ENCODE assay signal across 17 mouse cellular contexts in the genomic region with DNA sequence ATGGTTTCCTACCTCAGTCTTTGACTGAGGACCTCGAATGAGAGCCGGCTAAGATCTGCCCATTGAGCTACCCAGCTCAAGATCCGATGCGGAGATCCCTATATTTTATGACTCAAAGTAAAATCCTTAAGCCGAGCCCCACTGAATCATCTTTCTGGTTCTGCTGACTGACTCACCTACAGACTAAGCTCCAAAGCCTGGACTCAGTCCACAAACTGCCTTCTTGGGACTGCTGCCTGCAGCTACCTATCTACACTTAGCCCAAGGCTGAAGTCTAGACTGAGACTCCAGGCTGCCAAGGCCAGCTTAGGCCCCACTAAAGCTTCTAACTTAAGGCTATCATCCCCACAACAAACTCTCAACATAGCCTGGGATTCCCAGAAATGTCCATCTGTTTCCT. TPM values are rescaled to one million over a fixed set of nuclear protein-coding genes. Genes with fewer than 3 reads are reported as not detected.
A peak's percentile ranks its signal among the peaks of the same experiment; 100 is the strongest.
DNase-seq lines count a peak whose midpoint lies in the region; ATAC-seq lines count a peak whose summit lies in the region.
"Had no signal": no experiment of that assay in that cellular context is flagged by ENCODE, and none has a peak within 500 bp of the region (broad histone marks: within the 10 kb centered on the region; RNA-seq: fewer than 3 reads in every experiment).

No protein-coding gene starts in this region.

- DNase-seq in adrenal gland, adult 2 months, result peak; percentile 36
- DNase-seq in adrenal gland, adult 18-20 months (ENCODE audit: low spot score in 2 of 2), result no peak
- no peak for DNase-seq in frontal cortex, postnatal 36 days (ENCODE audit: low spot score in 2 of 2)
- DNase-seq in NIH3T3 (ENCODE audit: low read depth), result peak; percentile 6
- DNase-seq in brain, adult 2 months (ENCODE audit: low read depth, low spot score), result peak; percentile 53
- no peak for DNase-seq in urinary bladder, adult 2 months (ENCODE audit: low spot score)
- DNase-seq: B cell, adult 2 months; cerebellum, adult 18-20 months; cerebellum, adult 9-10 months; cerebellum, postnatal 14 days; gastrocnemius, postnatal 25 days; kidney, adult 2 months had no signal

- peak; percentile 64; the same call in 1 of the 2 replicates for ATAC-seq in frontal cortex, adult (ENCODE audit: low TSS enrichment)
- ATAC-seq: activated CD4-positive, CD25-positive, alpha-beta regulatory T cell, adult 4 months; forebrain, embryonic 13.5 days; intestine, postnatal 0 days had no signal

RNA-seq across cellular contexts. Expression of gene Tsr2, which starts 20.3 kb away (rescaled TPM):
- 10 to 100 TPM; 37.6 to 46.7 TPM for total RNA-seq in adrenal gland, adult 2 months (2021)
- polyA plus RNA-seq in adrenal gland, adult 2 months (2012; rRNA removed), result 2.9 and 3.3 TPM in 2 replicates
- 10 to 100 TPM; 42.9 to 49.3 TPM for total RNA-seq in adrenal gland, adult 18-20 months (2021)
- polyA plus RNA-seq in urinary bladder, adult 2 months (2012; rRNA removed), result 24.1 and 25.0 TPM in 2 replicates

RNA-seq across cellular contexts. Expression of gene Fgd1, which starts 30.1 kb away (rescaled TPM):
- total RNA-seq in adrenal gland, adult 2 months (2021), result 10 to 100 TPM; 11.8 to 24.2 TPM
- polyA plus RNA-seq in adrenal gland, adult 2 months (2012; rRNA removed), result 19.6 and 22.2 TPM in 2 replicates
- 10 to 100 TPM; 11.9 to 15.7 TPM for total RNA-seq in adrenal gland, adult 18-20 months (2021)
- polyA plus RNA-seq in urinary bladder, adult 2 months (2012; rRNA removed), result 8.5 and 11.5 TPM in 2 replicates
- total RNA-seq: G1E had no signal
- polyA plus RNA-seq: G1E had no signal

RNA-seq across cellular contexts. Expression of gene Gnl3l, which starts 58.9 kb away (rescaled TPM):
- total RNA-seq in adrenal gland, adult 2 months (2021), result 10 to 100 TPM; 67.7 to 84.4 TPM
- polyA plus RNA-seq in adrenal gland, adult 2 months (2012; rRNA removed), result 6.3 and 7.7 TPM in 2 replicates
- total RNA-seq in adrenal gland, adult 18-20 months (2021), result 10 to 100 TPM; 60.1 to 75.5 TPM
- 16.9 and 19.6 TPM in 2 replicates for polyA plus RNA-seq in urinary bladder, adult 2 months (2012; rRNA removed)

Comparison
In these comparisons a context has a peak if more than half of its experiments do, and no peak if none do; other contexts are left out.
1. DNase-seq: peak in adrenal gland, adult 2 months (single experiment), NIH3T3 (single experiment) and brain, adult 2 months (single experiment); none in adrenal gland, adult 18-20 months (0 of 2), frontal cortex, postnatal 36 days (0 of 2) and urinary bladder, adult 2 months (single experiment).